Mouse (Mus musculus) adrenal gland, postnatal 14 days (tissue): Measurements from ENCODE around the gene Rgs14. TPM values are rescaled to one million over a fixed set of nuclear protein-coding genes. Genes with fewer than 3 reads are reported as not detected.

ENCODE experiments used
- DNase-seq: peaks from one replicate; pipeline ENCODE4 v3.0.0; 2021; ENCODE audit warnings: mixed read lengths
- long read RNA-seq, 2 experiments: library from polyadenylated mRNA; stranded (forward); transcript quantifications; one replicate each; pipeline ENCODE4 v2.0.0; 2021
- total RNA-seq: library from RNA; stranded (reverse); gene quantifications from 2 replicates; pipeline ENCODE4 v1.2.3, GENCODE M21; 2021

The Rgs14 gene
- total RNA-seq: 0.44 and 4.5 TPM in 2 replicates
- long read RNA-seq, experiment 1, partial matches to known transcripts: 1 of 1 reads
- long read RNA-seq, experiment 1, other reads (novel, unspliced or antisense): 0 of 1 reads
- long read RNA-seq, experiment 2: 0 reads

GRCm38 (mm10) chr13:55369531-55370114 is at the start of gene Rgs14:
TSS of gene Rgs14 (plus strand) at chr13:55369732.
- DNase-seq: peak; percentile 33

GRCm38 (mm10) chr13:55319931-55320533 is 49.5 kb upstream of the Rgs14 start, which contains the start of gene Prelid1:
TSS of gene Prelid1 (plus strand) at chr13:55320500.
- peak; percentile 31 for DNase-seq

- peak; percentile 92 for DNase-seq
Measured at GRCm38 (mm10) chr13:55321434-55322129, 48.0 kb upstream of the Rgs14 start, which contains the start of gene Rab24. TSS of gene Rab24 (minus strand) at chr13:55321946.

GRCm38 (mm10) chr13:55322130-55322825 is 47.3 kb upstream of the Rgs14 start:
- peak; percentile 58 for DNase-seq

GRCm38 (mm10) chr13:55325596-55325995 is 43.9 kb upstream of the Rgs14 start:
- DNase-seq: no peak

- DNase-seq: no peak
Measured at GRCm38 (mm10) chr13:55327169-55327568, 42.4 kb upstream of the Rgs14 start.

GRCm38 (mm10) chr13:55327633-55328032 is 41.9 kb upstream of the Rgs14 start:
- peak; percentile 94 for DNase-seq

- no peak for DNase-seq
Measured at GRCm38 (mm10) chr13:55328171-55328570, 41.4 kb upstream of the Rgs14 start.

- DNase-seq: no peak
Measured at GRCm38 (mm10) chr13:55328641-55329040, 40.9 kb upstream of the Rgs14 start.

- peak; percentile 52 for DNase-seq
Measured at GRCm38 (mm10) chr13:55329109-55329682, 40.3 kb upstream of the Rgs14 start.

- DNase-seq: peak; percentile 90
Measured at GRCm38 (mm10) chr13:55329683-55330566, 39.6 kb upstream of the Rgs14 start, which contains the start of gene Mxd3. TSS of gene Mxd3 (minus strand) at chr13:55329823.

GRCm38 (mm10) chr13:55330567-55331400 is 38.7 kb upstream of the Rgs14 start:
- no peak for DNase-seq

- DNase-seq: no peak
Measured at GRCm38 (mm10) chr13:55332331-55332730, 37.2 kb upstream of the Rgs14 start.

GRCm38 (mm10) chr13:55335701-55336100 is 33.8 kb upstream of the Rgs14 start:
- no peak for DNase-seq

GRCm38 (mm10) chr13:55337341-55337975 is 32.1 kb upstream of the Rgs14 start:
- no peak for DNase-seq

- DNase-seq: no peak
Measured at GRCm38 (mm10) chr13:55338131-55339054, 31.1 kb upstream of the Rgs14 start.

- no peak for DNase-seq
Measured at GRCm38 (mm10) chr13:55339259-55339658, 30.3 kb upstream of the Rgs14 start.

- no peak for DNase-seq
Measured at GRCm38 (mm10) chr13:55342469-55342868, 27.1 kb upstream of the Rgs14 start.
